Mouse (Mus musculus) limb, embryonic 10.5 days (tissue): ENCODE results near the gene Dgke. TPM values are rescaled to one million over a fixed set of nuclear protein-coding genes. Genes with fewer than 3 reads are reported as not detected.

Source experiments
- DNase-seq: peaks from one replicate; pipeline ENCODE4 v3.0.0-alpha.2; 2017; ENCODE audit warnings: low spot score
- H3K27ac ChIP-seq: fragments of 300-500 bp; sonication (generic); 2 replicates; pipeline ENCODE4 v1.5.1; 2016; ENCODE audit warnings: mild to moderate bottlenecking
- H3K27me3 ChIP-seq: fragments of 300-500 bp; sonication (generic); 2 replicates; pipeline ENCODE4 v1.6.1; 2016; ENCODE audit warnings: low read depth, mild to moderate bottlenecking; ENCODE audit not compliant: poor library complexity, severe bottlenecking
- H3K36me3 ChIP-seq: fragments of 300-500 bp; sonication (generic); 2 replicates; pipeline ENCODE4 v1.6.1; 2016; ENCODE audit warnings: mild to moderate bottlenecking, moderate library complexity
- H3K4me1 ChIP-seq: fragments of 300-500 bp; sonication (generic); 2 replicates; pipeline ENCODE4 v1.6.1; 2016
- H3K4me3 ChIP-seq: fragments of 300-500 bp; sonication (generic); 2 replicates; pipeline ENCODE4 v1.5.1; 2016; ENCODE audit warnings: mild to moderate bottlenecking, moderate library complexity
- H3K9me3 ChIP-seq: fragments of 300-500 bp; sonication (generic); replicated peaks from 2 replicates; pipeline ENCODE4 v1.6.1; 2016; ENCODE audit warnings: mild to moderate bottlenecking
- WGBS: fragments of 180-500 bp; shearing (Covaris S2); methylation state at CpG from one replicate; pipeline ENCODE4 v1.1.7; 2016; 5-methylcytosine and 5-hydroxymethylcytosine counted together
- polyA plus RNA-seq: library from polyadenylated mRNA; unstranded; fragments of >200 nt; fragmentation: Nextera tagmentation; extraction: Ambion mirVana; gene quantifications from 2 replicates; pipeline ENCODE4 v1.2.1, GENCODE M21; 2016

Gene Dgke
- polyA plus RNA-seq, 1 experiment from 2014 or later = 5.6 TPM

GRCm38 (mm10) chr11:89024181-89024881, 42.3 kb downstream of the Dgke start:
- H3K4me1 ChIP-seq = peaks cover 8% of the 10 kb centered on the region; the same call in 1 of the 2 replicates
- H3K4me3 ChIP-seq = no peak overlapping the region
- no peaks in the 10 kb centered on the region for H3K9me3 ChIP-seq
- DNase-seq = no peak
- H3K27me3 ChIP-seq = no peaks in the 10 kb centered on the region
- WGBS = 84% methylated on average over 11 of the region's 11 CpGs
- no peaks in the 10 kb centered on the region for H3K36me3 ChIP-seq
- H3K27ac ChIP-seq = no peak overlapping the region

GRCm38 (mm10) chr11:89023477-89023876, 43.2 kb downstream of the Dgke start:
- H3K4me3 ChIP-seq = no peak overlapping the region
- 82% methylated on average over 10 of the region's 10 CpGs for WGBS
- no peak for DNase-seq

GRCm38 (mm10) chr11:89022120-89022731, 44.4 kb downstream of the Dgke start:
- no peak for DNase-seq
- Histone ChIP-seq H3K27ac (no peak overlapping the region), H3K4me3 (no peak overlapping the region), H3K9me3 (no peaks in the 10 kb centered on the region), H3K27me3 (no peaks in the 10 kb centered on the region), H3K36me3 (no peaks in the 10 kb centered on the region), H3K4me1 (peaks cover 3% of the 10 kb centered on the region; the same call in 1 of the 2 replicates)
- 64% methylated on average over 8 of the region's 8 CpGs for WGBS

More at GRCm38 (mm10) chr11:89023477-89023876, 43.2 kb downstream of the Dgke start:
- no peaks in the 10 kb centered on the region for H3K9me3 ChIP-seq
- peaks cover 3% of the 10 kb centered on the region; the same call in 1 of the 2 replicates for H3K4me1 ChIP-seq
- no peaks in the 10 kb centered on the region for H3K36me3 ChIP-seq
- no peaks in the 10 kb centered on the region for H3K27me3 ChIP-seq
- H3K27ac ChIP-seq = no peak overlapping the region

GRCm38 (mm10) chr11:89021687-89022086, 45.0 kb downstream of the Dgke start:
- Histone ChIP-seq H3K36me3 (no peaks in the 10 kb centered on the region), H3K4me3 (no peak overlapping the region), H3K27me3 (no peaks in the 10 kb centered on the region), H3K9me3 (no peaks in the 10 kb centered on the region), H3K4me1 (peaks cover 3% of the 10 kb centered on the region; the same call in 1 of the 2 replicates), H3K27ac (no peak overlapping the region)
- 88% methylated on average over 7 of the region's 7 CpGs for WGBS
- DNase-seq = no peak

- Histone ChIP-seq H3K9me3 (no peaks in the 10 kb centered on the region), H3K4me3 (no peak overlapping the region), H3K4me1 (peaks cover 3% of the 10 kb centered on the region; the same call in 1 of the 2 replicates), H3K27me3 (no peaks in the 10 kb centered on the region), H3K27ac (no peak overlapping the region), H3K36me3 (no peaks in the 10 kb centered on the region)
- no peak for DNase-seq
- WGBS = 70% methylated on average over 9 of the region's 9 CpGs
These were observed 45.9 kb downstream of the Dgke start for GRCm38 (mm10) chr11:89020681-89021305.

- H3K27me3 ChIP-seq = no peaks in the 10 kb centered on the region
- no peaks in the 10 kb centered on the region for H3K9me3 ChIP-seq
- H3K4me3 ChIP-seq = no peak overlapping the region
- 85% methylated on average over 9 of the region's 9 CpGs for WGBS
- H3K36me3 ChIP-seq = no peaks in the 10 kb centered on the region
- DNase-seq = no peak
- no peaks in the 10 kb centered on the region; the same call in 1 of the 2 replicates for H3K4me1 ChIP-seq
- no peak overlapping the region for H3K27ac ChIP-seq
These were observed 49.0 kb downstream of the Dgke start for GRCm38 (mm10) chr11:89017514-89018182.

GRCm38 (mm10) chr11:89012241-89012640, 54.4 kb downstream of the Dgke start:
- Histone ChIP-seq H3K4me1 (no peaks in the 10 kb centered on the region), H3K27me3 (no peaks in the 10 kb centered on the region), H3K4me3 (no peak overlapping the region), H3K36me3 (no peaks in the 10 kb centered on the region), H3K27ac (no peak overlapping the region), H3K9me3 (no peaks in the 10 kb centered on the region)
- DNase-seq = no peak
- WGBS = 85% methylated on average over 5 of the region's 5 CpGs

GRCm38 (mm10) chr11:89009496-89009895, 57.2 kb downstream of the Dgke start:
- Histone ChIP-seq H3K27ac (no peak overlapping the region), H3K4me1 (peaks cover 10% of the 10 kb centered on the region), H3K36me3 (no peaks in the 10 kb centered on the region), H3K4me3 (no peak overlapping the region), H3K27me3 (no peaks in the 10 kb centered on the region), H3K9me3 (no peaks in the 10 kb centered on the region)
- no peak for DNase-seq
- WGBS = 81% methylated on average over 7 of the region's 7 CpGs

- DNase-seq = no peak
- Histone ChIP-seq H3K27me3 (no peaks in the 10 kb centered on the region), H3K36me3 (no peaks in the 10 kb centered on the region), H3K9me3 (no peaks in the 10 kb centered on the region), H3K27ac (no peak overlapping the region), H3K4me3 (no peak overlapping the region), H3K4me1 (peaks cover 11% of the 10 kb centered on the region)
- 92% methylated on average over 9 of the region's 9 CpGs for WGBS
These were observed 57.6 kb downstream of the Dgke start for GRCm38 (mm10) chr11:89009066-89009465.

GRCm38 (mm10) chr11:89007582-89007981, 59.1 kb downstream of the Dgke start:
- Histone ChIP-seq H3K4me3 (no peak overlapping the region), H3K27ac (no peak overlapping the region), H3K4me1 (peaks cover 25% of the 10 kb centered on the region), H3K27me3 (no peaks in the 10 kb centered on the region), H3K9me3 (no peaks in the 10 kb centered on the region), H3K36me3 (no peaks in the 10 kb centered on the region)
- 93% methylated on average over 3 of the region's 3 CpGs for WGBS
- DNase-seq = no peak

- no peaks in the 10 kb centered on the region for H3K9me3 ChIP-seq
- no peak overlapping the region for H3K27ac ChIP-seq
- no peak for DNase-seq
- H3K4me1 ChIP-seq = peaks cover 28% of the 10 kb centered on the region
- no peak overlapping the region for H3K4me3 ChIP-seq
- no peaks in the 10 kb centered on the region for H3K36me3 ChIP-seq
- H3K27me3 ChIP-seq = no peaks in the 10 kb centered on the region
These were observed 60.2 kb downstream of the Dgke start for GRCm38 (mm10) chr11:89006404-89006803.

GRCm38 (mm10) chr11:89005473-89005872, 61.2 kb downstream of the Dgke start:
- no peaks in the 10 kb centered on the region for H3K36me3 ChIP-seq
- 56% methylated on average over 5 of the region's 5 CpGs for WGBS
- DNase-seq = no peak
- H3K9me3 ChIP-seq = no peaks in the 10 kb centered on the region
- H3K27ac ChIP-seq = no peak overlapping the region
- H3K4me3 ChIP-seq = no peak overlapping the region
- peaks cover 3% of the 10 kb centered on the region for H3K27me3 ChIP-seq
- H3K4me1 ChIP-seq = peaks cover 28% of the 10 kb centered on the region

- Histone ChIP-seq H3K4me1 (peaks cover 41% of the 10 kb centered on the region), H3K36me3 (no peaks in the 10 kb centered on the region), H3K27ac (peak overlapping the region; percentile 37), H3K27me3 (peaks cover 21% of the 10 kb centered on the region), H3K4me3 (no peak overlapping the region), H3K9me3 (no peaks in the 10 kb centered on the region)
- 77% methylated on average over 4 of the region's 4 CpGs for WGBS
- DNase-seq = no peak
These were observed 62.9 kb downstream of the Dgke start for GRCm38 (mm10) chr11:89003726-89004125.
